Mouse (Mus musculus): Measurements from ENCODE around the gene Trib3. TPM values are rescaled to one million over a fixed set of nuclear protein-coding genes. Genes with fewer than 3 reads are reported as not detected.

Trib3 gene
- polyA plus RNA-seq, 1 experiment from 2014 or later: 6.7 TPM

DNA sequence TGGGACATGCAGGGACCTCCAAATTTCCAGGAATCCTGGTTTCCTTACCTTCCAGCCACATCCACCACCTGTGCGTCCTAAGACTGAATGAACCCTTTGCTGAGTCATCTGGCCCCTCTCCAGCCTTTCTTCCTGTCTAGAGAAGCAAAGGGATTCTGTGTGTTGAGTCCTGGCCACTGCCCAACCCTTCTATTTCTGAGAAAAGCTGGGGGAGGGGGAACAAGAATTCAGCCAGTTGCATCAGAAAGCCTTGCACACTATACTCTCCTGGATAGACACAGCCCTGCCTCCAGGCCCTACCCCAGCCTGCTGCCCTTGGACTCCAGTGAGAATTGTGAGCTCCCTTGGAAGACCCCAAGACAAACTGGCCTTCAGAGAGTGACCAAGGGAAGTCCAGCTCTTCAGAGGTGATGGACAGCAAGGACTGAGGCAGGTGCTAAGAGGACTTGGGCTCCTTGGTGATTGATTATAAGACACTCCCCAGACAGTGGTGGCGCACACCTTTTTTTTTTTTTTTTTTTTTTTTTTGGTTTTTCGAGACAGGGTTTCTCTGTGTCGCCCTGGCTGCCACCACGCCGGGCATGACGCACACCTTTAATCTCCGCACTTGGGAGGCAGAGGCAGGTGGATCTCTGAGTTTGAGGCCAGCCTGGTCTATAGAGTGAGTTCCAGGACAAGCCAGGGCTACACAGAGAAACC, 6.2 kb upstream of the Trib3 start:
- H3K9ac ChIP-seq (replicated peaks; ENCODE audit: low read depth): no peak overlapping the region
- DNase-seq (ENCODE audit: low spot score) (peak; percentile 90), ATAC-seq (peak; percentile 79)
- no peak overlapping the region for H3K27ac ChIP-seq (ENCODE audit: low read length)
- WGBS: 78% methylated on average over 8 of the region's 8 CpGs
- H3K4me3 ChIP-seq (ENCODE audit: low read depth, low read length): no peak overlapping the region
- H3K27me3 ChIP-seq (replicated peaks; ENCODE audit: insufficient read depth, low read length): no peaks in the 10 kb centered on the region
- H3K4me2 ChIP-seq (replicated peaks; ENCODE audit: low read depth, low read length): no peak overlapping the region
- H3K36me3 ChIP-seq (ENCODE audit: insufficient read depth, low read length): no peaks in the 10 kb centered on the region
- no peaks in the 10 kb centered on the region for H3K9me3 ChIP-seq (ENCODE audit: low read length)
- 0 out of 2 replicates have a peak, but pooled peaks cover 5% of the 10 kb centered on the region for H3K4me1 ChIP-seq (ENCODE audit: insufficient read depth, low read depth, low read length)
- TF ChIP-seq EP300 (IDR thresholded peaks at IDR 0.05): peak; percentile 31; the same call in 1 of the 2 replicates
- TF ChIP-seq CTCF (IDR thresholded peaks at IDR 0.05): no peak

DNA sequence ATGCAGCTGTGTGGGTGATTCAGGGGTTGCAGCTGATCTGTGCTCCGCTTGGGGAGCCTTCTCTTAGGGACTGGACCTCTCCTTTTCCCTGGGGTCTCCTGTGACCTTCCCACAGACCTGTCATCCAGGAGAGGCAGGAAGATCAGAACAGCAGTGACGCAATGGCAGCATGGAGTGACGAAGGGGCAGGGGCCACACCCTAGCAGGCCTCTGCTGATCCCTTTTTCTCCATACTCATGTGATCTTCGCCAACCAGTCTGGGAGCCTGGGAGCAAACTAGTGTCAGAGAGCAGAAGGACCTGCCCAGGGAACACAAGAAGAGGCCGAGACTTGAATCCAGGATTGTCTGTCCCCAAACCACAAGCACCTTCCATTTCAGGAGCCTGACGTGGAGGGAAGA, 5.4 kb upstream of the Trib3 start:
- Histone ChIP-seq H3K9me3 (ENCODE audit: low read length) (no peaks in the 10 kb centered on the region), H3K4me1 (ENCODE audit: insufficient read depth, low read depth, low read length) (0 out of 2 replicates have a peak, but pooled peaks cover 5% of the 10 kb centered on the region), H3K27me3 (replicated peaks; ENCODE audit: insufficient read depth, low read length) (no peaks in the 10 kb centered on the region), H3K4me2 (replicated peaks; ENCODE audit: low read depth, low read length) (no peak overlapping the region), H3K27ac (ENCODE audit: low read length) (no peak overlapping the region), H3K9ac (replicated peaks; ENCODE audit: low read depth) (no peak overlapping the region), H3K36me3 (ENCODE audit: insufficient read depth, low read length) (no peaks in the 10 kb centered on the region), H3K4me3 (ENCODE audit: low read depth, low read length) (no peak overlapping the region)
- WGBS: 84% methylated on average over 6 of the region's 6 CpGs
- no peak for ATAC-seq
- DNase-seq (ENCODE audit: low spot score): no peak
- TF ChIP-seq EP300 (IDR thresholded peaks at IDR 0.05) (no peak), CTCF (IDR thresholded peaks at IDR 0.05) (no peak)

DNA sequence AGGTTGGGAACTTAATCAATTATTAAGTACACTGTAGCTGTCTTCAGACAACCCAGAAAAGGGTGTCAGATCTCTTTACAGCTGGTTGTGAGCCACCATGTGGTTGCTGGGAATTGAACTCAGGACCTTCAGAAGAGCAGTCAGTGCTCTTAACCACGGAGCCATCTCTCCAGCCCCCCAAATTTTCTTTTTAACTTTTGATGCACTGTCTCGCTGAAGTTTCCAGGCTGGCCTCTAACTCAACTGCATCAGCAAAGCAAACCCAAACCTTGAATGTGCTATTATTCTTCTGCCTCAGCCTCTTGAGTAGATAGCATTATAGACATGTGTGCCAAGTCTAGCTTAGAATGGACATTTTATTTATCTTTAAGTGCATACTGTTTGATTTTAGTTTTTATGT, 3.9 kb upstream of the Trib3 start:
- Histone ChIP-seq H3K4me2 (replicated peaks; ENCODE audit: low read depth, low read length) (no peak overlapping the region), H3K36me3 (ENCODE audit: insufficient read depth, low read length) (no peaks in the 10 kb centered on the region), H3K4me3 (ENCODE audit: low read depth, low read length) (no peak overlapping the region), H3K27ac (ENCODE audit: low read length) (no peak overlapping the region), H3K27me3 (replicated peaks; ENCODE audit: insufficient read depth, low read length) (no peaks in the 10 kb centered on the region), H3K9me3 (ENCODE audit: low read length) (no peaks in the 10 kb centered on the region), H3K4me1 (ENCODE audit: insufficient read depth, low read depth, low read length) (0 out of 2 replicates have a peak, but pooled peaks cover 5% of the 10 kb centered on the region), H3K9ac (replicated peaks; ENCODE audit: low read depth) (no peak overlapping the region)
- ATAC-seq: no peak
- WGBS: 76% methylated on average over 2 of the region's 2 CpGs
- no peak for DNase-seq (ENCODE audit: low spot score)
- TF ChIP-seq CTCF (IDR thresholded peaks at IDR 0.05) (no peak), EP300 (IDR thresholded peaks at IDR 0.05) (no peak)

DNA sequence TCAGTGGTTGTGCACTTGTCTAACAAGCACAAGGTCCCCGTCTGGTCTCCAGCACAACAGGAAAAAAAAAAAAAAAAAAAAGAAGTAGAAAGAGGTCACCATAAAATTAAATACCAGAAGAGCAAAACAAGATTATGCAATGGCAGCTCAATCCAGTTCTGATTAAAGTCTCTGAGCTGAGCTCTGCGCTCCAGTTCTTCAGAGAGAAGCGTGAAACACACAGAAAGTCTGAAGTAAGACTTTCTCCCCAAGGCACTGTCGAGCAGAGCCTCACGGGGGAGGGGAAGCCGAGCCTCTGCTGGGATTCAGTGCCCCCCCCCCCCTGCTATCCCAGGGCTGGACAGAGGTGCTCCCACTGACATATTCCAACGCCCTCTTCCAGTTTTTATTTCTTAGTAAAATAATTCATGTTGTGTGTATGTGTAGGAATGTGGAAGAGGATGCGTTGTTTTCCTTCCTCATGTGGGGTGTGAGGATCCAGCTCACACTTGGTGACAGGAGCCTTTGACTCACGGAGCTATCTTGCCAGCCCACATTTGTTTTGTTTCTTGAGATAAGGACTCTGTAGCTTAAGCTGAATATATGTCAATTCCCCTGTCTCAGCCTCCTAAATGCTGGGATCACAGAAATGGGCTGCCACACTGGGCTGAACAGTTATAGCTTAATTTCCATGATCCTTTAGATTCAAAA, 3.1 kb upstream of the Trib3 start:
- 0 out of 2 replicates have a peak, but pooled peaks cover 5% of the 10 kb centered on the region for H3K4me1 ChIP-seq (ENCODE audit: insufficient read depth, low read depth, low read length)
- H3K4me3 ChIP-seq (ENCODE audit: low read depth, low read length): no peak overlapping the region
- peak overlapping the region; percentile 33; the same call in 1 of the 2 replicates for H3K27ac ChIP-seq (ENCODE audit: low read length)
- H3K9ac ChIP-seq (replicated peaks; ENCODE audit: low read depth): no peak overlapping the region
- no peak for ATAC-seq
- H3K27me3 ChIP-seq (replicated peaks; ENCODE audit: insufficient read depth, low read length): no peaks in the 10 kb centered on the region
- TF ChIP-seq EP300 (IDR thresholded peaks at IDR 0.05): no peak
- TF ChIP-seq CTCF (IDR thresholded peaks at IDR 0.05): no peak
- H3K4me2 ChIP-seq (replicated peaks; ENCODE audit: low read depth, low read length): no peak overlapping the region
- no peaks in the 10 kb centered on the region for H3K36me3 ChIP-seq (ENCODE audit: insufficient read depth, low read length)
- WGBS: 22% methylated on average over 9 of the region's 9 CpGs
- H3K9me3 ChIP-seq (ENCODE audit: low read length): no peaks in the 10 kb centered on the region
- peak; percentile 60 for DNase-seq (ENCODE audit: low spot score)

DNA sequence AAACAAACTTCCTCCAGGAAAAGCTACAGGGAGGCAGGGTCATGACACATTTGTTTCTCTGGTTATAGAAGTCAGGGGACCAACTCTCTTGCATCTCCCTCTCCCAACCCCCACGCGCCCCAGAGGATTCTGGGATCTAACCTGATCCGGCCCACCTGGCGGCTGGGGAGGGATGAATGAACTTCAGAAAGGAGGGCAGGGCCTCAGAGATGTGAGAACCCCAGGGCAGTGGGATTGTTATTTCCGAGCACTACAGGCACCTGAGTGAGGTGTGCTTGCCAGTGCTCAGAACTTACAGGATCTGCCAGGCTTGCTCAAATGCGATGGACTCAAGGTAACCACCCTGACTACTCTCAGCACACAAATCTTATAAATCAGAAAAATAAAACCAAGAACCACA, 1.6 kb upstream of the Trib3 start:
- Histone ChIP-seq H3K27me3 (replicated peaks; ENCODE audit: insufficient read depth, low read length) (no peaks in the 10 kb centered on the region), H3K4me2 (replicated peaks; ENCODE audit: low read depth, low read length) (no peak overlapping the region), H3K27ac (ENCODE audit: low read length) (no peak overlapping the region), H3K36me3 (ENCODE audit: insufficient read depth, low read length) (no peaks in the 10 kb centered on the region), H3K4me3 (ENCODE audit: low read depth, low read length) (no peak overlapping the region), H3K4me1 (ENCODE audit: insufficient read depth, low read depth, low read length) (0 out of 2 replicates have a peak, but pooled peaks cover 5% of the 10 kb centered on the region), H3K9me3 (ENCODE audit: low read length) (no peaks in the 10 kb centered on the region), H3K9ac (replicated peaks; ENCODE audit: low read depth) (no peak overlapping the region)
- ATAC-seq (no peak), DNase-seq (ENCODE audit: low spot score) (no peak)
- 70% methylated on average over 6 of the region's 6 CpGs for WGBS
- TF ChIP-seq EP300 (IDR thresholded peaks at IDR 0.05) (no peak), CTCF (IDR thresholded peaks at IDR 0.05) (no peak)

DNA sequence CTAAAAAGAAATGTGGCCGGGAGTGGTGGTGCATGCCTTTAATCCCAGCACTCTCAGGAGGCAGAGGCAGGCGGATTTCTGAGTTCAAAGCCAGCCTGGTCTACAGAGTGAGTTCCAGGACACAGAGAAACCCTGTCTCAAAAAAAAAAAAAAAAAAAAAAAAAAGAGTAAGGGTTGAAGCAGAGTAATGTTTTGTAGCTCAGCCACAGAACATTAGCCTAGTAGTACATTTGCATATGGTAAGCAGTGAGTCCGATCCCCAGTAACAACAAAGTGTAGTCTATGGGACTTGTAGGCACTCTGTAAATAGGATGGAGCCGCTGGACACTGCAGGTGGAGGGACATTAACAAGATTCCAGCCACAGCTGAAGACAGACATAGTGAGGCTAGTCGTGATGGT, 1.1 kb upstream of the Trib3 start:
- TF ChIP-seq EP300 (IDR thresholded peaks at IDR 0.05) (no peak), CTCF (IDR thresholded peaks at IDR 0.05) (no peak)
- no peak overlapping the region for H3K9ac ChIP-seq (replicated peaks; ENCODE audit: low read depth)
- H3K27me3 ChIP-seq (replicated peaks; ENCODE audit: insufficient read depth, low read length): no peaks in the 10 kb centered on the region
- no peak overlapping the region for H3K4me2 ChIP-seq (replicated peaks; ENCODE audit: low read depth, low read length)
- H3K4me3 ChIP-seq (ENCODE audit: low read depth, low read length): no peak overlapping the region
- ATAC-seq: no peak
- 0 out of 2 replicates have a peak, but pooled peaks cover 5% of the 10 kb centered on the region for H3K4me1 ChIP-seq (ENCODE audit: insufficient read depth, low read depth, low read length)
- H3K27ac ChIP-seq (ENCODE audit: low read length): no peak overlapping the region
- H3K36me3 ChIP-seq (ENCODE audit: insufficient read depth, low read length): no peaks in the 10 kb centered on the region
- no peak for DNase-seq (ENCODE audit: low spot score)
- H3K9me3 ChIP-seq (ENCODE audit: low read length): no peaks in the 10 kb centered on the region
- WGBS: 63% methylated on average over 5 of the region's 5 CpGs
